Mouse (Mus musculus) midbrain, embryonic 14.5 days (tissue): ENCODE data around the gene Angptl3. TPM values are rescaled to one million over a fixed set of nuclear protein-coding genes. Genes with fewer than 3 reads are reported as not detected.

ENCODE experiments used
- ATAC-seq: fragments of 200-750 bp; cut with Nextera tagmentation; 2 replicates; pipeline ENCODE4 v1.8.0; 2017; ENCODE audit warnings: moderate number of reproducible peaks, moderate library complexity; ENCODE audit not compliant: low FRiP score, low TSS enrichment
- DNase-seq: peaks from one replicate; pipeline ENCODE4 v3.0.0-alpha.2; 2015
- H3K27ac ChIP-seq: fragments of 300-500 bp; sonication (generic); replicated peaks from 2 replicates; pipeline ENCODE4 v1.5.1; 2014; ENCODE audit warnings: mild to moderate bottlenecking, low read depth, low read length, moderate library complexity
- H3K27me3 ChIP-seq: fragments of 300-500 bp; sonication (generic); 2 replicates; pipeline ENCODE4 v1.6.1; 2014; ENCODE audit warnings: low read length, control low read depth, mixed read lengths; ENCODE audit not compliant: control insufficient read depth, insufficient read depth
- H3K36me3 ChIP-seq: fragments of 300-500 bp; sonication (generic); 2 replicates; pipeline ENCODE4 v1.6.1; 2014; ENCODE audit warnings: low read length, control low read depth; ENCODE audit not compliant: control insufficient read depth, insufficient read depth
- H3K4me1 ChIP-seq: fragments of 300-500 bp; sonication (generic); 2 replicates; pipeline ENCODE4 v1.6.1; 2014; ENCODE audit warnings: mild to moderate bottlenecking, antibody characterized with exemption, low read length, control low read depth; ENCODE audit not compliant: control insufficient read depth, insufficient read depth
- H3K4me2 ChIP-seq: fragments of 300-500 bp; sonication (generic); 2 replicates; pipeline ENCODE4 v1.6.1; 2014; ENCODE audit warnings: mild to moderate bottlenecking, low read length, moderate library complexity
- H3K4me3 ChIP-seq: fragments of 300-500 bp; sonication (generic); replicated peaks from 2 replicates; pipeline ENCODE4 v1.5.1; 2014; ENCODE audit warnings: low read depth, low read length
- H3K9ac ChIP-seq: fragments of 300-500 bp; sonication (generic); replicated peaks from 2 replicates; pipeline ENCODE4 v1.6.1; 2014; ENCODE audit warnings: mild to moderate bottlenecking, low read length, moderate library complexity
- H3K9me3 ChIP-seq: fragments of 300-500 bp; sonication (generic); 2 replicates; pipeline ENCODE4 v1.6.1; 2016; ENCODE audit warnings: low read length, control low read depth, mixed read lengths; ENCODE audit not compliant: control insufficient read depth
- WGBS: fragments of 180-500 bp; shearing (Covaris S2); extraction: QIAGEN DNeasy Blood & Tissue Kit; methylation state at CpG from one replicate; pipeline ENCODE4 v1.1.7; 2014; 5-methylcytosine and 5-hydroxymethylcytosine counted together
- polyA plus RNA-seq: library from polyadenylated mRNA; unstranded; fragments of >200 nt; fragmentation: Nextera tagmentation; extraction: Ambion mirVana; gene quantifications from 2 replicates; pipeline ENCODE4 v1.2.1, GENCODE M21; 2014

Gene Angptl3
- polyA plus RNA-seq, 1 experiment from 2014 or later: 1.6 TPM

DNA sequence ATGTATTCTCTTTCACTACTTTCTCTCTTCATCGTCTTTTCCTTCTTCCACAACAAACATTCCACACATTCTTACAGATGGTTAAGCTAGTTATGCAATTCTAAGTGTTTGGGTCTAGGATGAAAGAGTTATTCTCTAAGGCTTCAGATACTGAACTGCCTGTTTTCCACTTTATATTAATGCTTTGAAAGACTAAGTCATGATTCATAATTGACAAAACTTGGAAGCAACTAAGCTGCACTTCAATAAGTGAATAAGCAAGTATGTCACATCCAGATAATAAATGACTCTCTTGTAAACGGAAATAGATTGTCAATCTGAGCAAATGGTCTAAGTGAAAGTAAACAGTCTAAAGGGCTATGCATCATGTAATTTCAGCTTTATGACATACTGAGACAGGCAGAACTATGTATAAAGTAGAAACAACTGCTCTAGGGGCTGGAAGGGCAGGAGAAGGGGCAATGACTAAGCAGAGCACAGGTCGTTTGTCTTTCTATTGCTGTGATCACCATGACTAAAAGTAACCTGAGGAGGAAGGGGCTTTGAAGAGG lies 60.5 kb downstream of the Angptl3 start:
- H3K36me3 ChIP-seq: peaks cover 12% of the 10 kb centered on the region
- H3K4me1 ChIP-seq: no peaks in the 10 kb centered on the region
- H3K27me3 ChIP-seq: no peaks in the 10 kb centered on the region
- no peaks in the 10 kb centered on the region for H3K9me3 ChIP-seq
- ATAC-seq (no peak), DNase-seq (no peak)
- H3K9ac ChIP-seq: no peak overlapping the region
- 56% methylated on average over 3 of the region's 3 CpGs for WGBS
- H3K4me2 ChIP-seq: no peak overlapping the region
- H3K4me3 ChIP-seq: no peak overlapping the region
- no peak overlapping the region for H3K27ac ChIP-seq

- H3K27me3 ChIP-seq: no peaks in the 10 kb centered on the region
- WGBS: 96% methylated on average over 3 of the region's 3 CpGs
- H3K9me3 ChIP-seq: no peaks in the 10 kb centered on the region
- H3K36me3 ChIP-seq: peaks cover 12% of the 10 kb centered on the region
- no peak overlapping the region for H3K9ac ChIP-seq
- no peak for ATAC-seq
- no peak overlapping the region for H3K4me3 ChIP-seq
- no peak overlapping the region for H3K4me2 ChIP-seq
- DNase-seq: no peak
- H3K27ac ChIP-seq: no peak overlapping the region
- no peaks in the 10 kb centered on the region for H3K4me1 ChIP-seq
These were observed 61.0 kb downstream of the Angptl3 start for GRCm38 (mm10) chr4:99091777-99092176.

Other genes with a start within 250 kb of the Angptl3 start
- 0.36 and 0.50 TPM in 2 replicates for gene Kank4, start 213.4 kb upstream of the Angptl3 start, polyA plus RNA-seq
- gene I0C0044D17Rik, start 207.1 kb upstream of the Angptl3 start, polyA plus RNA-seq: not detected in 2 replicates
- gene Usp1, start 107.1 kb upstream of the Angptl3 start, polyA plus RNA-seq: 31.6 and 52.6 TPM in 2 replicates
- gene Dock7, start 90.0 kb downstream of the Angptl3 start, polyA plus RNA-seq: 78.5 and 115 TPM in 2 replicates
- gene Atg4c, start 163.0 kb downstream of the Angptl3 start, polyA plus RNA-seq: 11.2 and 17.8 TPM in 2 replicates